Mouse (Mus musculus) ES-E14 (cell line): ENCODE measurements around the gene Fars2. TPM values are rescaled to one million over a fixed set of nuclear protein-coding genes. Genes with fewer than 3 reads are reported as not detected.
A peak's percentile ranks its signal among the peaks of the same experiment; 100 is the strongest.
"Not testable (repeated sequence)": the region's sequence is repeated elsewhere in the genome, so short reads cannot be mapped to it uniquely, and the experiment has no call there.

Source experiments
- DNase-seq: peaks from one replicate; pipeline ENCODE4 v3.0.0-alpha.2; 2013; ENCODE audit warnings: low read depth, low spot score
- H3K27ac ChIP-seq: 2 replicates; pipeline ENCODE4 v1.5.1; 2012; ENCODE audit warnings: low read depth, mild to moderate bottlenecking, low read length, moderate library complexity, mixed read lengths; ENCODE audit not compliant: poor library complexity, insufficient read depth, severe bottlenecking
- H3K36me3 ChIP-seq: 2 replicates; pipeline ENCODE4 v1.6.1; 2012; ENCODE audit warnings: mild to moderate bottlenecking, low read length, moderate library complexity, mixed read lengths; ENCODE audit not compliant: control insufficient read depth, poor library complexity, insufficient read depth, severe bottlenecking
- H3K4me1 ChIP-seq, 2 experiments: fragments of 150-350 bp in 1 of 2; sonication (generic) in 1 of 2; 2 replicates each; pipeline ENCODE4 v1.6.1; 2012; ENCODE audit warnings: low read length in 2 of 2, mild to moderate bottlenecking in 1 of 2, mixed read lengths in 1 of 2; ENCODE audit not compliant: control insufficient read depth in 2 of 2, insufficient read depth in 2 of 2, poor library complexity in 1 of 2
- H3K4me3 ChIP-seq, 2 experiments: fragments of 150-350 bp in 1 of 2; sonication (generic) in 1 of 2; 2 replicates each; pipeline ENCODE4 v1.5.1; 2012; ENCODE audit warnings: low read length in 2 of 2, low read depth in 1 of 2, mild to moderate bottlenecking in 1 of 2, mixed read lengths in 1 of 2; ENCODE audit not compliant: insufficient read depth in 1 of 2, poor library complexity in 1 of 2, severe bottlenecking in 1 of 2
- H3K9ac ChIP-seq: 2 replicates; pipeline ENCODE4 v1.6.1; 2012; ENCODE audit warnings: low read depth, mild to moderate bottlenecking, low read length, mixed read lengths; ENCODE audit not compliant: poor library complexity, insufficient read depth, severe bottlenecking
- H3K9me3 ChIP-seq: fragments of 150-350 bp; sonication (generic); 2 replicates; pipeline ENCODE4 v1.6.1; 2012; ENCODE audit warnings: low read depth, mild to moderate bottlenecking, low read length; ENCODE audit not compliant: control insufficient read depth, insufficient read depth
- CHD2 ChIP-seq: IDR thresholded peaks from 2 replicates; pipeline ENCODE4 v1.6.1; 2014; ENCODE audit warnings: mild to moderate bottlenecking, low read depth, low read length, inconsistent platforms
- HCFC1 ChIP-seq: IDR thresholded peaks from 2 replicates; pipeline ENCODE4 v1.6.1; 2012; ENCODE audit warnings: low read length, inconsistent platforms, borderline replicate concordance; ENCODE audit not compliant: insufficient read depth
- MAFK ChIP-seq: IDR thresholded peaks from 2 replicates; pipeline ENCODE4 v1.6.1; 2014; ENCODE audit warnings: mild to moderate bottlenecking, low read depth, low read length, inconsistent platforms; ENCODE audit not compliant: insufficient read depth
- ZC3H11A ChIP-seq: IDR thresholded peaks from 2 replicates; pipeline ENCODE4 v1.6.1; 2012; ENCODE audit warnings: low read depth, mild to moderate bottlenecking, inconsistent platforms, low read length, borderline replicate concordance
- ZNF384 ChIP-seq: IDR thresholded peaks from 2 replicates; pipeline ENCODE4 v1.6.1; 2012; ENCODE audit warnings: low read depth, low read length, inconsistent platforms
- in situ Hi-C, 2 experiments: fragments of 600-800 bp; cut with MboI; formaldehyde crosslinking; loops; one replicate each; pipeline ENCODE4 v1.15.1; 2025; ENCODE audit warnings: low sequenced_read_pairs in 2 of 2, inconsistent platforms in 1 of 2; ENCODE audit not compliant: unreplicated experiment in 2 of 2
- total RNA-seq: library from RNA; depleted of rRNA; stranded (reverse); fragments of 300-350 nt; gene quantifications from 2 replicates; pipeline ENCODE4 v1.2.3, GENCODE M21; 2012

Fars2 gene
- total RNA-seq, 1 experiment, result 22.0 TPM

- Histone ChIP-seq H3K9ac (no peak overlapping the region), H3K27ac (no peak overlapping the region; the same call in 1 of the 2 replicates), H3K36me3 (no peaks in the 10 kb centered on the region), H3K4me3 (no peak overlapping the region), H3K4me1 (no peaks in the 10 kb centered on the region), H3K9me3 (no peaks in the 10 kb centered on the region)
- in situ Hi-C loops, result no loop called here
- no peak for TF ChIP-seq ZNF384
- TF ChIP-seq CHD2, result no peak
- no peak for TF ChIP-seq HCFC1
- no peak for TF ChIP-seq MAFK
- no peak for TF ChIP-seq ZC3H11A
- DNase-seq, result peak; percentile 22
Measured at GRCm38 (mm10) chr13:36447947-36448346, 330.7 kb downstream of the Fars2 start.

- Histone ChIP-seq H3K4me1 (no peaks in the 10 kb centered on the region), H3K27ac (no peak overlapping the region), H3K36me3 (no peaks in the 10 kb centered on the region), H3K9ac (no peak overlapping the region), H3K9me3 (no peaks in the 10 kb centered on the region), H3K4me3 (no peak overlapping the region)
- in situ Hi-C loops, result no loop called here
- no peak for DNase-seq
- TF ChIP-seq CHD2 (no peak), ZNF384 (no peak), ZC3H11A (no peak), HCFC1 (no peak), MAFK (no peak)
Measured at GRCm38 (mm10) chr13:36448565-36448964, 331.4 kb downstream of the Fars2 start.

- no peak for TF ChIP-seq HCFC1
- no peak for TF ChIP-seq ZNF384
- no peak for TF ChIP-seq CHD2
- TF ChIP-seq MAFK, result no peak
- no peak for TF ChIP-seq ZC3H11A
- in situ Hi-C loops, result no loop called here
Measured at GRCm38 (mm10) chr13:36451437-36451836, 334.2 kb downstream of the Fars2 start.

GRCm38 (mm10) chr13:36460473-36460872, 343.3 kb downstream of the Fars2 start:
- H3K4me1 ChIP-seq, result no peaks in the 10 kb centered on the region
- H3K9me3 ChIP-seq, result no peaks in the 10 kb centered on the region
- no peak for DNase-seq
- no peak overlapping the region for H3K27ac ChIP-seq
- no peak overlapping the region for H3K4me3 ChIP-seq
- TF ChIP-seq CHD2, result no peak
- TF ChIP-seq MAFK, result no peak
- TF ChIP-seq HCFC1, result no peak
- TF ChIP-seq ZC3H11A, result no peak
- TF ChIP-seq ZNF384, result no peak
- H3K9ac ChIP-seq, result no peak overlapping the region
- in situ Hi-C loops, result no loop called here
- no peaks in the 10 kb centered on the region for H3K36me3 ChIP-seq

More at GRCm38 (mm10) chr13:36451437-36451836, 334.2 kb downstream of the Fars2 start:
- Histone ChIP-seq H3K9me3 (no peaks in the 10 kb centered on the region), H3K36me3 (no peaks in the 10 kb centered on the region), H3K4me1 (no peaks in the 10 kb centered on the region), H3K9ac (no peak overlapping the region), H3K4me3 (no peak overlapping the region), H3K27ac (no peak overlapping the region)
- DNase-seq, result no peak

GRCm38 (mm10) chr13:36463669-36464068, 346.5 kb downstream of the Fars2 start:
- in situ Hi-C loops, result no loop called here
- Histone ChIP-seq H3K9me3 (no peaks in the 10 kb centered on the region), H3K36me3 (no peaks in the 10 kb centered on the region), H3K9ac (no peak overlapping the region), H3K27ac (no peak overlapping the region), H3K4me3 (no peak overlapping the region), H3K4me1 (no peaks in the 10 kb centered on the region)
- no peak for DNase-seq
- TF ChIP-seq HCFC1 (no peak), CHD2 (no peak), ZNF384 (no peak), MAFK (no peak), ZC3H11A (no peak)

- H3K27ac ChIP-seq, in situ Hi-C loops, H3K4me3 ChIP-seq, H3K9ac ChIP-seq, DNase-seq, H3K36me3 ChIP-seq, H3K9me3 ChIP-seq, H3K4me1 ChIP-seq: not testable (repeated sequence)
Measured at GRCm38 (mm10) chr13:36466076-36466475, 348.9 kb downstream of the Fars2 start.
